Mouse (Mus musculus) gastrocnemius, postnatal 4 days (tissue): ENCODE data around the gene Eef1g. TPM values are rescaled to one million over a fixed set of nuclear protein-coding genes. Genes with fewer than 3 reads are reported as not detected.
"Not testable (repeated sequence)": the region's sequence is repeated elsewhere in the genome, so short reads cannot be mapped to it uniquely, and the experiment has no call there.

Experiments used
- DNase-seq, 2 experiments: peaks; one replicate each; pipeline ENCODE4 v3.0.0; 2021 to 2022; ENCODE audit warnings: low spot score in 2 of 2, mixed read lengths in 2 of 2
- total RNA-seq, 2 experiments: library from RNA; stranded (reverse); gene quantifications; 2 replicates each; pipeline ENCODE4 v1.2.3; 2021

The Eef1g gene
- total RNA-seq, 2 experiments from 2014 or later, result 704 to 748 TPM

DNA sequence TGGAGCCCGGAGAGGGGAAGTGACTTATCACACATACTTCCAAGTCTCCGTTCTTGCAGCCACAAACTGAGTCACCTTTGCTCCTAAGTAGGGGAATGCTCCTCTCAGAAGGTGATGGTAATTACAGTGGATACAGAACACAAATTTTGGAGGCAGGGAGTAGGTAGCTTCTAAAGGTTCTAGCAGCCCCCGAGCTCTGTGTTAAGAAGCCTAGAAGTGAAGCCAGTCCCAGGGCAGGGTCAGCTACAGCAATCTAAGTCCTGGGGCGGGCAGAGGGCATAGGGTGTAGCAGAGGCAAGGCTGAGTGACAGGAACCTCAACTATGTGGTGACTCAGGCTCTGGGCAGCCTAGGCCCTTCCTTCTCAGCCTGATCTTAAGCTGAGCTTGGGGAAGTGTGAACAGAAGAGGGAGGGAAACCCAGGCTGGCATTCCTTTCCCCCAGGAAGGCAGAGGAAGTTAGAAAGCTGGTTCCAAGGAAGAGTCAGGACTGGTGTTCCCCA, 16.4 kb downstream of the Eef1g start:
- DNase-seq, result no peak

DNA sequence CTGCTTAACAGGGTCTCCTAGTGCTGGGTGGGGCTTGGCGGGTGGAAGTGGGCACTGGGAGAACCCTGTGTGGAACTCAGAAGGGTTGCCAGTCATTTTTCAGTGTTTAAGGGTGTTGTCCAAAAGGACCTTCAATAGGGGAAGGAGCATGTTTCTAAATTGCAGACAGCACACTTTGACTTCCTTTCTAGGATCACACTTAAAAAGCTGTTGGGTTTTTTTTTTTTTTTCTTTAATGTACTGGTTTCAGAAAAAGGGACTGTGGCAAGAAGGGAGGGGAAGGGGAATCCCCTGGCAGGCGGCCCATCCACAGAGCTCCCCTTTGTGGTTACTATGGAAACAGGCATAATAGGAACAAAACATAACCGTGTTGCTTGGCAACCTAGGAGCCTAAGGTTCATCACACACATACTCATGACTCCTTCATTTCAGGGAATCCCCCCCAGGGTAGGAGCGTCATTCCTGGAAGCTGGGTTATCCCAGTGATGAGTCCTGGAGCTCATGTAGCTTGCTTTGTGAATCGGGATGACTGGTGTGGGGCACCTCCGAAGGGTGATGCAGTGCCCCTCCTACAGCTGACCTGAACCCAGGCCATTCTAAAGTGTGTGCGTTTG, 17.5 kb downstream of the Eef1g start:
- peak; percentile 52 to 77 for DNase-seq

DNA sequence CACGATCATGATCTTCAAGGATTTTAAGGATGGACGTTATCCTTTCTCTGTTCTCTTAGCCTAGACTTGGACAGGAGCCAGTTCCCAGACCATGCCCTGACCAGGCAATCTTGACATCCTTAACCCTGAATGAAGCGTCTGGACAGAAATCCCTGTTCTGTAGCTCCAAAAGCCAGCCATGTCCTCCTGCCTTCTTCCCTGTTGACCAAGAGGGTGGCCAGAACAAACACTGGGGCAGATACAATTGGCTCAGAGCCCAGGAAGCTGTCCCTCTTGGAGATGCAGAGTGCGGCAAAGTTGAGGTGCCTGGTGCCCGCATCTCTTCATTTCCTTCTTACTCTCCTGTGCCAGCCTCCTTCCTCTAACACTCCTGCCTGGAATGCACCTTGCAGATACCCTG, 19.1 kb downstream of the Eef1g start:
- no peak for DNase-seq

DNA sequence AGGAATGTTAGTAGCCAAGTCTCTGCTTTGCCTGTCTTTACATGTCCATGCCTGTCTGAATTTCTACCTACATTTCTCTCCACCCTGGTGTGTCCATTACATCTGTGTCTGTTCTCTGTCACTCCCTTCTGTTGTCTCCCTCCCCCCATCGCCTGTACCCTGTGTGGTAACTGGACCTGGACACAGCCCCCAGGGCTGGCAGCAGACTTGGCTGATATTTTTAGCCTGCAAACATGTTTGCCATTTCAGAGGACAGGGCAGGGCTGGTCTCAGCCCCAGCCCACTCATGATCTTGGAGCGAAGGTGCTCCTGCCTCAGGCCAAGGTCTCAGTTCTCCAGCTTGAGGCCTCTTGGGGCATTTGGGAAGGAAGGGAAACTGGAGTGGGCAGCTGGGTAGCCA, 21.0 kb downstream of the Eef1g start:
- DNase-seq, result no peak

GRCm38 (mm10) chr19:8988346-8989065, 21.7 kb downstream of the Eef1g start:
- peak in 1 of 2 experiments; percentile 26 for DNase-seq

DNA sequence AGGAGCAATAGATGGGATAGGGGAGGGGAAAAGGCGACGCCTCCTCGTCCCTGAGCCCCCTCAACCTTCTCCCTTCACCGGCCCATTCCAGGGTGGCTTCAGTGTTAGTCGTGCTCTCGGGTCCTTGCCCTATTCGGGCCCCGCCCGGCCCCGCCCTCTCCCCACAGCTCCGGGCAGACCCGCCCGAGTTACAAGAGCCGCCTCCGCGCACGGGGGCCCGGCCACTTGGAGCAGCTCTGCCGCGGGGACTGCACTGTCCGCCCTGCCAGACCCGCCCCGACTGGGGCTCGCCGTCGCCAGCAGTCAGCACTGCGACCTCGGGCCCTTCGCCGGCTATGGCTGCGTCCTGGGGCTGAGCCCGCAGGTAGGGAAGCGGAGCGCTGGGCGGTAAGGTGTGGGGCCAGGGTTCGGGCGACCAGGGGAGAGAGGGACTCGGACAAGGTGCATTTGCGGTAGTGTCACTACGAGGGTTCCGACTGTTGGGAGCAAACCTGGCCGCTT, 22.3 kb downstream of the Eef1g start, which contains the start of gene Ahnak:
Gene Ahnak, plus strand, starts transcription at position 219 of the 501 bp plus-strand sequence.
- DNase-seq, result peak; percentile 81 to 91

DNA sequence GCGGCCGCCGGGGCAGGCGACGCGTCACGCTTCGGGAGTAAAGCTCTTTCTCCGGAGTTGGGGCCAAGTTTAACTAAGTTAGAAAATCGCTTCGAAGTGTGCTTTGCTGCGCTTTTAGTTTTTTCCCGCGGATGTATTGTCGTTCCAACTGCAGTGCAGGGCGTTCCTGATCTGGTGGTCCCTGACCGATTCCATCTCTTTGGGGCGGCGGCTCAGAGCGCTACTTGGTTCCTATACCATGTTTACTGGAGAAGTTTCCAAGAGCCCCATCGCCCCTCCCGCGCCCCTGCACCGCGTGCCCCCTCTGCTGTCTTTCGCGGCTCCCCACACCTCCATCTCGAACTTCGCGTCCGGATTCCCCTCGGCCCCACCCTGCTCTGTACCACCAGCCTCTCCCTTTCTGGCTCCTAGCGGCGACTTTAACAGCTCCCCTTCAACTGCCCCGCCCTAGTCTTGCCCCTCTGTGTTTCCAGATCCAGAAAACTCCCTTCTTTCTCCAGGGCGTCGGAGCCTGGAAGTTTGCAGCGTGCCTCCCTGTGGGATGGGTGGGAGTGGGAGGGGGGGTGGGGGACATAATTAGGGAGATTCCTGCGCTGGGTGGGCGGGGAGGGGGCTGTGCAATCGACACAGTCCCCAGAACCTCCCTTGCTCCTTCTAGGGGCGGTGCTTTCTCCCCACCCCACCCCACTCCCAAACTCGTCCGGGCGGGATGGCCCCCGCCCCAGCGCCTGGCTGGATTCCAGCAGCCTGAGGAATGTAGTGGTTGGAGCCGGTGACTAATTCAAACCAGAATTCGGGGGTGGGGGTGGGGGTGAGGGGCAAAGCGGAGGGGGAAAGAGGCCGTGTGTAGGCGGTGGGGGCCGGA, 23.0 kb downstream of the Eef1g start:
- peak; percentile 96 for DNase-seq

GRCm38 (mm10) chr19:8990432-8991102, 23.7 kb downstream of the Eef1g start:
- DNase-seq, result no peak

DNA sequence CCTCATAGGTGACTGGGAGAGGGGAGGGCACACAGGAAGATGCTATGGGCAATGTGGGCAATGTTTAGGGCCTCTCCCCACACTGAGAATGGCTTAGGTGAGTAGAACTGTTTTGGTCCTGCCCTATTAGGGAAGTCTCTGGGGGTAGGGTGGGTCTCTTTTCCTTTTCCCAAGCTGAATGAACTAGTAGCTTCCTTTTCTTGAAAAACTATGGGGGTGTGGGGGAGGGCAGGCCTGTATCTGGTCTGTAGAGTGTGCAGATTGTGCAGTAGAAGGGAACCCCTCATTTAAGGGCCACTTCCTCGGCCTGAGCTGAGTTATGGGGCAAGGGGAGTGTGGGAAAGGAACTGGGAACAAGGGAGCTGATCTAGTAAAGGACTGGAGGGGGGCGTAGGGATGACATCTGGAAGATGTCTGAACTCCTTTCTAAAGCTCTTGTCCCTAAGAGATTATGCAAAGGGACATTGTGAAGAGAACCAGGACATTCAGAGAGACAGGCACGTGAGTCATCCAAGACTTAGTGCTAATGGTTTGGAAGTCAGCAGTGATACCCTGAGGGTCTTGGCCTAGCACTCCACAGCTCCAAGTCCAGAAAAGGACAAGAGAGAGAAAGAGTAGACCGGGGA, 24.5 kb downstream of the Eef1g start:
- no peak for DNase-seq

DNA sequence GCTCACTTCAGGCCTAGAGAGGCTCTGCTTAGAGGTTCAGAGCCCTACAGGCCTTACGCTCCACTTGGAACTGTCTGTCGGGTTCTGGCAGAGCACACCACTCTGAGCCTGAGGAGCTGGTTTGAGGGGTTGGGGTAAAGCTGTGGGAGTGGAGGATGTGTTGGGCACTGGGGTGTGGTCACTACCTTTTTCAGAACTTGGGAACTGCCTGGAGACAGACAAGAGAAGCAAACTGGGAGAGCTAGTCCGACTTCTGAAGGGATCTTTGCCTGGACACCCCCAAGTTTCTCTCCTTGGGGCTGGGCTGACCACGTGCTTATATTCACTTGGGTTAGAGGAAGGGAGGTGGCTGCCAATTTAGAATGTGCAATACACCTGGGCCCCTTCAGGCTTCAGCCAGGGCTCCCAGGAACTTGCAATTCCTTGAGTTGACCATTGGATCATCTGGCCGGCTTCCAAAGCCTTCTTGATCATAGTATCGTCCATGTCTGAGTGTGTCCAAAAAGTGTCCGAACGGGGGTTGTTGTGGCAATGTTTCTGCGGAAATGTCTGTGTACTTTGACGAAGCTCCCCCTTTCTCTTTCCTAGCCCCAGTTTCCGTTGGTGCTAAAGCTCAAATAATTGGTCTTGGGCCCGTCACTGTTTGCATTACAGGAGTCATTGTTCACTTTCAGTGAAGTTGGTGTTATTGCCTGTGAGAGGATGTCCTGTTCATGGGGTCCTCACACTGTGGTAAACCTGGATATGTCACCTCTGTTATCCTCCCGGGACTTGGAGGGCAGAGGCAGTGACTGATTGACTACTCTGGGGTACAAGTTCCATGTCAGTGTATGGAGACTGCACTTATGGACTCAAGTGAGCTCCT, 25.3 kb downstream of the Eef1g start:
- peak in 1 of 2 experiments; percentile 67 for DNase-seq

GRCm38 (mm10) chr19:8992769-8993624, 26.2 kb downstream of the Eef1g start:
- DNase-seq, result peak; percentile 80 to 88

GRCm38 (mm10) chr19:8993625-8993912, 26.7 kb downstream of the Eef1g start:
- DNase-seq, result no peak

GRCm38 (mm10) chr19:8994813-8995607, 28.2 kb downstream of the Eef1g start:
- DNase-seq, result no peak

DNA sequence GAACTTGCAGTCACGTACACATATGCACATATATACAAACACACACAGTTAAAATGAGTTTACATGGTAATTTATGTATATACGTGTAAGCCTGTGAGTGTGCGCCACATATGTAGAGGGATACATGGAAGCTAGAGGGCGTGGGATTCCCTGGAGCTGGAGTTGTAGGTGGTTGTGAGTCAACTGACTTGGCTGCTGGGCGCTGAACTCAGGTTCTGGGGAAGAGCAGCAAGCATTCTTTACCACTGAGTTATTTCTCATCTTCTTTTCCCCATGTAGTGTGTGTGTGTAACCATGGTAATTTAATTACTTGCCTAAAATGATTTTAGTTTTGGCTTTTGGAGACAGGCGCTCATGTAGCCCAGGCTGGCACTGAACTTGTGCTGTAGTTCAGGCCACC, 29.8 kb downstream of the Eef1g start:
- no peak for DNase-seq

- peak in 1 of 2 experiments; percentile 78 for DNase-seq
Observed at GRCm38 (mm10) chr19:8997546-8997945, 30.7 kb downstream of the Eef1g start.

GRCm38 (mm10) chr19:8998546-8998945, 31.7 kb downstream of the Eef1g start:
- DNase-seq, result no peak

DNA sequence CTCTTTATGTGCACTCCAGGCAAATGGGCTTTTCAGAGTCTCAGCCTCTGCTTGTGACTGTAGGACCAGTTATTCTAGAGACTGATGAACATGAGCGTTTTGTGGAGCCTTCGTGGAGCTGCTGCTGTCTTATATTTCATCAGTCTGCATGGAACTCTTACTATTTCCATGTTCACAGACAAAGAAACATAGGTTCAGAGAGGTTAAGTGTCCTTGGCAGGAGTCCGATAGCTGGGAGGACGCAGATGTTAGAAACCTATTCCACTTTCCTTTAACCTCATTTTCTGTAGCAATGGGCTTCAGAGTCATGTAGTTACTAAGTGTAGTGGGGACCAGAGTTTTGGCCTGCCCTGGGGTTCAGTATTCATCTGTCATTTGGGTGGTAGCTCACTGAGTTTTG, 32.4 kb downstream of the Eef1g start:
- DNase-seq, result no peak

- not testable (repeated sequence) for DNase-seq
Observed at GRCm38 (mm10) chr19:9006915-9007314, 40.1 kb downstream of the Eef1g start.
